Mouse (Mus musculus) stomach, embryonic 16.5 days (tissue): ENCODE results near the gene Spata2. TPM values are rescaled to one million over a fixed set of nuclear protein-coding genes. Genes with fewer than 3 reads are reported as not detected.

Experiments
- ATAC-seq: fragments of 200-750 bp; cut with Nextera tagmentation; 2 replicates; pipeline ENCODE4 v1.8.0; 2017; ENCODE audit warnings: moderate number of reproducible peaks, moderate TSS enrichment; ENCODE audit not compliant: insufficient read depth, low FRiP score
- H3K27ac ChIP-seq: fragments of 300-500 bp; sonication (generic); 2 replicates; pipeline ENCODE4 v1.5.1; 2014; ENCODE audit warnings: low read length
- H3K27me3 ChIP-seq: fragments of 300-500 bp; sonication (generic); 2 replicates; pipeline ENCODE4 v1.6.1; 2014; ENCODE audit warnings: low read length, control low read depth, mixed read lengths; ENCODE audit not compliant: control insufficient read depth, insufficient read depth
- H3K36me3 ChIP-seq: fragments of 300-500 bp; sonication (generic); 2 replicates; pipeline ENCODE4 v1.6.1; 2014; ENCODE audit warnings: low read length; ENCODE audit not compliant: control insufficient read depth, insufficient read depth
- H3K4me1 ChIP-seq: fragments of 300-500 bp; sonication (generic); 2 replicates; pipeline ENCODE4 v1.6.1; 2014; ENCODE audit warnings: low read length, control low read depth, mixed read lengths; ENCODE audit not compliant: control insufficient read depth, insufficient read depth
- H3K4me2 ChIP-seq: fragments of 300-500 bp; sonication (generic); 2 replicates; pipeline ENCODE4 v1.6.1; 2014; ENCODE audit warnings: low read depth, low read length, mixed read lengths
- H3K4me3 ChIP-seq: fragments of 300-500 bp; sonication (generic); replicated peaks from 2 replicates; pipeline ENCODE4 v1.5.1; 2014; ENCODE audit warnings: mild to moderate bottlenecking, low read length
- H3K9ac ChIP-seq: fragments of 300-500 bp; sonication (generic); 2 replicates; pipeline ENCODE4 v1.6.1; 2014; ENCODE audit warnings: low read length
- H3K9me3 ChIP-seq: fragments of 300-500 bp; sonication (generic); replicated peaks from 2 replicates; pipeline ENCODE4 v1.6.1; 2016; ENCODE audit warnings: low read length, control low read depth; ENCODE audit not compliant: control insufficient read depth
- WGBS: fragments of 180-500 bp; shearing (Covaris S2); extraction: QIAGEN DNeasy Blood & Tissue Kit; methylation state at CpG from one replicate; pipeline ENCODE4 v1.1.7; 2014; 5-methylcytosine and 5-hydroxymethylcytosine counted together
- polyA plus RNA-seq: library from polyadenylated mRNA; unstranded; fragments of >200 nt; fragmentation: Nextera tagmentation; extraction: Ambion mirVana; gene quantifications from 2 replicates; pipeline ENCODE4 v1.2.1, GENCODE M21; 2015

Spata2 gene
- polyA plus RNA-seq, 1 experiment from 2014 or later, result 15.9 TPM

DNA sequence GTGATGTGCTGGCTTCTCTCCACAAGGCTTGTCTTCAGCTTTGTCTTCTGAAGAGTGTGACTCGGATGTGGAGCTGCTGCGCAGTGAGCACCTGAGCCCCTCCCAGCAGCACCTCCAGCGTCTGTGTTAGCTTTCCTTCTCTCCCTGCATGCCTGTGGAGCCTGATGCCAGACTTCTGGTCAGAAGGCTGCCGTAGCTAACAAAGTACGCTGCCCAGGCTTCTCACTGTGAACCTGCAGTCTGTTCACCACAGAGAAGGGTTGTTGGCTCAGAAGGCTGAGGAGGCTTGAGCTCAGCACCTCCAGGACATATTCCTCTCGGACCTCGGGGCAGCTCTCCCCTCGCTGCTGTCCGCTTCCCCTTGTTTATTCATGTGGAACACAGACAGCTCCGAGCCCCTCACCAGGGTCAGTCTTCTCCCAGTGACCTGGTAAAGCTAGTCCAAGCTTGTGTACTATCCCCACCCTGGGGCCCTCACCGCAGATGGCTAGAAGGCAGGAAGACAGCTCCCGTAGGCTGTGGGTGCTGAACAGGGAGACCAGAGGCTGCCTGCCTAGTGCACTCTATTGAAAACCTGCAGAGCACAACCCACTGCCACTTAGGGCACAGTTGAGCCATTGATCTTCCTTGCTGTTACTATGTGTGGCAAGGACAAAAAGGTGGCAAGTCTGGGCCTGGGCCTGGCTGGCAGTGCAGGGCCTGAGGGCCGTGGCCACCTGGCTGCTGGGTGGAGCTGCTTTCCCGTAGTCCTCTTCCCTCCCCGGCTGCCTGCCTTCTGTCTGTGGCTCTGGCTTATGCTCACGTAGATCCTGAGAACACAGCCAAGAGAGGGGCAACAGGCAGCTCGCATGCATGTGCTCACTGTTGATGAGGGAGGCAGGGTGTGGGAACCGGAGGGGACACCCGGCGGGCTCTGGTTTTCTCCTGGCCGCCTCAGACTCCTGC, 43.1 kb downstream of the Spata2 start:
- Histone ChIP-seq H3K27ac (0 out of 2 replicates have a peak overlapping the region, but pooled peaks have one; percentile 38), H3K4me1 (no peaks in the 10 kb centered on the region), H3K4me3 (no peak overlapping the region), H3K36me3 (peaks cover 9% of the 10 kb centered on the region; the same call in 1 of the 2 replicates), H3K27me3 (no peaks in the 10 kb centered on the region), H3K4me2 (no peak overlapping the region), H3K9ac (no peak overlapping the region), H3K9me3 (no peaks in the 10 kb centered on the region)
- WGBS, result 85% methylated on average over 21 of the region's 21 CpGs
- no peak for ATAC-seq

DNA sequence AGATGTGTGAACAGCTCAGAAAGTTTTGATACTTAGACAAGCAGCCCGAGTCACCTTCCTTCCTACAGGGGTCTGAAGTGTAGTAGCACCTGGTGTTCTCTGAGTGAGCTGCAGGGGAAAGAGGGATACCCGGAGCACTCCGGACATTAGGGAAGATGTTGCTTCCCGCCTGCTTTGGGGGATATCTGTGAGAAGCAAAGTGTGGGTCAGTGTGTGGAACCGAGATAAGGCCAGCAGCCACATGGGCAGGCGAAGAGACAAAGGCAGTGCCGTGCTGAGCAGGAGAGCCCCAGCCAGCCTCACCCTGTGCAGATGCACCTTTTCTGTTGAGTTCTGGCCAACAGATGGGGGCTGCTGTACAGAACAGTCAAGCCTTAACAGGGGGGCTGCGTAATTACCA, 45.1 kb downstream of the Spata2 start:
- H3K36me3 ChIP-seq, result peaks cover 9% of the 10 kb centered on the region; the same call in 1 of the 2 replicates
- no peak for ATAC-seq
- no peak overlapping the region for H3K27ac ChIP-seq
- no peak overlapping the region for H3K4me3 ChIP-seq
- no peaks in the 10 kb centered on the region for H3K4me1 ChIP-seq
- WGBS, result 88% methylated on average over 8 of the region's 8 CpGs
- no peaks in the 10 kb centered on the region for H3K27me3 ChIP-seq
- H3K4me2 ChIP-seq, result no peak overlapping the region
- no peaks in the 10 kb centered on the region for H3K9me3 ChIP-seq
- no peak overlapping the region for H3K9ac ChIP-seq

DNA sequence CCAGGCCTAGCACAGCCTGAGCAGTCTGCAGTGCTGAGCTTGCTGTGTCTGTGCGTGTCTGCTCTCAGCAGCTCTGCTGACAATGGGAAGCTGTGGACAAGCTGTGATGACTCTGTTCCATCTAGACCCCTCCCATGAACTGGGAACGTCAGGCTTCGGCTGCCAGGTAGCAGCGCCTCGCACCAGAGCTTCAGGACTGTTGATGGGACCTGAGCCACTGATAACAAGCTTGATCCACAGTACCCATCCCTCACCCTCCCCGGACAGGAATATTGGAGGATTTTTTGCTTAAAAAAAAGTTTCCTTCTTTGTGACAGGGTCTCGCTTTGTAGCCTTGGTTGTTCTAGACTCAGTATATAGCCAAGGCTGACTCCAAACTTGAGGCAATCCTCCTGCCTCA, 45.5 kb downstream of the Spata2 start:
- Histone ChIP-seq H3K9me3 (no peaks in the 10 kb centered on the region), H3K4me3 (no peak overlapping the region), H3K4me1 (no peaks in the 10 kb centered on the region), H3K36me3 (peaks cover 10% of the 10 kb centered on the region), H3K27me3 (no peaks in the 10 kb centered on the region), H3K4me2 (no peak overlapping the region), H3K9ac (no peak overlapping the region), H3K27ac (no peak overlapping the region)
- 93% methylated on average over 7 of the region's 7 CpGs for WGBS
- ATAC-seq, result no peak

DNA sequence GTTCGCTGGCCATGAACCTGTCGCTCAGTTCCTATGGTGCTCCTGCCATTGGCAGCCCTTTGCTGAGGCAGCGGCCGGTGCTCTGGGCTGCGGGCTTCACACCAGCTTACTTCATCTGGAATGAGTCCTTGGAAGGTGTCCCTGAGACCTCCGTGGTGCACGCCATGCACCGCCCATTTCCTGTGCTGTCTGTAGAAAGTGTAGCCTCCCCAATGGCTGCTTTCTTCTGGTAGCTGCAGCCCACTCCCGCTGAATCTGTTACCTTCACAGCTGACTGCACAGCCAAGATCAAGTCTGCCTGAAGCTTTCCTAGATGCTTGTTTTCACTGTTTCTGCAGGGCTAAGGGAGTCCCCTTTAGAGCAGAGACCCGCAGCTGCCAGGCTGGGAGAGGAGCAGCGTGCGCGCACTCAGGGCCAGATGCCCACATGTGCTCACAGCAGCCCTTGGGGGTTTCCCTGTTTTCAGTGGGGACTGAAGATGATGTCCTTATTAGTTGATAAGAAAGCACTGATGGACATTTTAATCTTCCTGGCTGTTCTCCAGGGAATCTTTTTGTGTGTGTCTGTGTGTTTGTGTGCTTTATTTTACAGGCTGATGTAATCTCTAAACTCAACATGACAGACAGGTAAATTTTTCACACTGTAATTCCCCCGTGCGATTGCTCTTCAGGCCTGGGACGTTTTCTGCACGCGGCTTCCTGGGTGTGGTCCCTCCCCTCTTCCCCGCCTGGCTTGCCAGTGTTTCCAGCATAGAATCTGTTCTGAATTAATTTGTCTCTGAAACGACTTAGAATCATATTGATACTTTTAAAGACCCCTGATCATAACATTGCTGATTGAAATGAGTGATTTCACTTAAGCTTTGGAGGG, 46.5 kb downstream of the Spata2 start:
- Histone ChIP-seq H3K4me1 (no peaks in the 10 kb centered on the region), H3K27me3 (no peaks in the 10 kb centered on the region), H3K9me3 (no peaks in the 10 kb centered on the region), H3K4me2 (no peak overlapping the region), H3K36me3 (peaks cover 14% of the 10 kb centered on the region), H3K9ac (no peak overlapping the region), H3K27ac (no peak overlapping the region), H3K4me3 (no peak overlapping the region)
- WGBS, result 73% methylated on average over 20 of the region's 20 CpGs
- ATAC-seq, result no peak

DNA sequence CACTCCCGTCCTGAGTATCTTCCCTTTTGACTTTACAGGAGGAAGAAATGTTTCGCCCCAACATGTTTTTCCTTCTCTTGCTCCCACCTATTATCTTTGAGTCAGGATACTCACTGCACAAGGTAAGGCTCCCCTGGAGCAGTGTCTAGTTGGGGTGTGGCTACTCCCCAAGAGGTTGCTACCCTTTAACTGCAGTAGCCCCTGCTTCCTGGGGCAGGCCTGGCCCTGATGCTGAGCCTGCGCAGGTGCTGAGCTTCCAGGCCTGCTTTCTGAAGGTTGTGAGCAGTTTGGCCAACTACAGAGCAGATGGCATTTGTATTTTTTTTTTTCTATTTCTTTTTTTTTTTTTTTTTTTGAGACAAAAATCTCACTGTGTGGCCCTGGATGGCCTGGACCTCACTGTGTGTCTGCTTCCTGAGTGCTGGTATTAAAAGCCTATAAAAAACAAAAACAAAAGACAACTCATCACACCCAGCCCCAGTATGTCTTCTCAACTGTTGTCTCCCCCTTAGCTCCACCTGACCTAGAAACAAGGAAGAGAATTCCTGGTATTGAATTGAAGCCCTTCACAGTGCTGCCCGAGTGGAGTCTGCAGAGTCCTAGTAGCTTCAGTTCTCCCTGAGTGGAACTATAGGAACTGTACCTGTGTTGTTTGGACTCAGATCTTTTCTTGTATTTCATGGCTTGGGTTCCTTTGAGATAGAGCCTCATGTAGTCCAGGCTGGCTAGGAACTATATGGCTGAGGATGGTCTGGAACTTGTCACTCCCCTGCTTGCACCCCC, 49.1 kb downstream of the Spata2 start:
- ATAC-seq, result no peak
- no peak overlapping the region for H3K27ac ChIP-seq
- no peaks in the 10 kb centered on the region for H3K4me1 ChIP-seq
- H3K9ac ChIP-seq, result no peak overlapping the region
- no peaks in the 10 kb centered on the region for H3K27me3 ChIP-seq
- WGBS, result 88% methylated on average over 4 of the region's 4 CpGs
- H3K36me3 ChIP-seq, result peaks cover 16% of the 10 kb centered on the region; the same call in 1 of the 2 replicates
- no peaks in the 10 kb centered on the region for H3K9me3 ChIP-seq
- no peak overlapping the region for H3K4me3 ChIP-seq
- H3K4me2 ChIP-seq, result no peak overlapping the region

DNA sequence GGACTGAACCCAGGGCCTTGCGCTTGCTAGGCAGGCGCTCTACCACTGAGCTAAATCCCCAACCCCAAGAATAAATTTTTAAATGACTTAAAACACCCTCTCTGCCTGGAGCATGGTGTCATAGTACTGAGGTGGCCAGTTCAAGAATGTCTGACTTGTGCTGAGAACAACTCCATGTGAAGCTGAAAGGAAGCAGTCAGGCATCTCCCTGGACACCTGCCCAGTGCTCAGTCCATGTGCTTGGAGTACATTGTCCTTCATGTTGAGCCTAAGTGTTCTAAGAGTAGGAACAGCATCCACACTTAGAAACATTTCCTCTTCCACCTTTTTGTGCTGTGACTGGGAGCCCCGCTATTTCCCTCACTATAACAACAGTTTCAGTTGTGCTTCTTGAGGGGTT, 53.3 kb downstream of the Spata2 start:
- Histone ChIP-seq H3K9ac (no peak overlapping the region), H3K36me3 (peaks cover 14% of the 10 kb centered on the region; the same call in 1 of the 2 replicates), H3K4me3 (no peak overlapping the region), H3K27ac (no peak overlapping the region), H3K9me3 (no peaks in the 10 kb centered on the region), H3K4me2 (no peak overlapping the region), H3K27me3 (no peaks in the 10 kb centered on the region), H3K4me1 (no peaks in the 10 kb centered on the region)
- ATAC-seq, result no peak
- WGBS, result 93% methylated on average over 3 of the region's 3 CpGs

DNA sequence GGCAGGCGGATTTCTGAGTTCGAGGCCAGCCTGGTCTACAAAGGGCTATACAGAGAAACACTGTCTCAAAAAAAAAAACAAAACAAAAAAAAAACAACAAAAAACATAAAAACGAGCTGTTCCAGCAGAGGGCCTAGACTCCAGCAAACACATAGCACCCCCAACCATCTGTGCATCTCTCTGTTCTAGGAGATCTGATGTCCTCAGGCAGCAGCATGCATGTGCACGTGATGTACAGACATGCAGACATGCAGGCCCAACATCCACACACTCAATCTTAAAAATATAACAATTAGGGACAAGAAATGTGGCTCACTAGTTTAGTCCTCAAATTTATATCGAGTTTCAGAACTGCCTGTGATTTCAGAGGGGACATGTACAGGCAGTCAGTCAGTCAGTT, 56.3 kb downstream of the Spata2 start:
- no peaks in the 10 kb centered on the region for H3K27me3 ChIP-seq
- ATAC-seq, result no peak
- no peak overlapping the region for H3K9ac ChIP-seq
- WGBS, result 93% methylated on average over 5 of the region's 5 CpGs
- no peaks in the 10 kb centered on the region for H3K9me3 ChIP-seq
- no peak overlapping the region for H3K27ac ChIP-seq
- no peak overlapping the region for H3K4me3 ChIP-seq
- 0 out of 2 replicates have a peak, but pooled peaks cover 11% of the 10 kb centered on the region for H3K36me3 ChIP-seq
- peaks cover 3% of the 10 kb centered on the region; the same call in 1 of the 2 replicates for H3K4me1 ChIP-seq
- no peak overlapping the region for H3K4me2 ChIP-seq

DNA sequence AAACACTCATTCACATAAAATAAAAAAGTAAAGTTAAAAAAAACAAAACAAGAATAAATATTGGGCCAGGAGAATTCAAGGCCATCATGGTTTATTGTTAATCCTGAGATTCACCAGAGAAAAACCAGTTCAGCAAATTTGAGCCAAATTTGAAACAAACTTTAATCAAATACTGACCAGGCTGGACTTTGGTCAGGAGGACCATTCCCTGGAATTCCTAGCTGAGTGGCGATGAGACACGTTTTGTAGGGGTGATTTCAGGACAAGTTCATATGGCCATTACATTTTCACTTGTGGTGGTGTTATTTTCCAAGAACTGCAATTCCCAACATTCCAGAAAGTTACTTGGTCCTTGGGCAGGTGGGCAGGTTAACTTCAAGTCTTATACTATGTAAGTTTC, 57.1 kb downstream of the Spata2 start:
- no peak for ATAC-seq
- no peak overlapping the region for H3K4me2 ChIP-seq
- H3K9me3 ChIP-seq, result no peaks in the 10 kb centered on the region
- H3K27ac ChIP-seq, result no peak overlapping the region
- no peak overlapping the region for H3K4me3 ChIP-seq
- H3K27me3 ChIP-seq, result no peaks in the 10 kb centered on the region
- no peak overlapping the region for H3K9ac ChIP-seq
- H3K36me3 ChIP-seq, result 0 out of 2 replicates have a peak, but pooled peaks cover 8% of the 10 kb centered on the region
- WGBS, result 95% methylated on average over 2 of the region's 2 CpGs
- peaks cover 7% of the 10 kb centered on the region; the same call in 1 of the 2 replicates for H3K4me1 ChIP-seq
